Mouse (Mus musculus) cerebellum, adult 2 months (tissue): ENCODE data around the gene Tnfrsf4.

Experiments used
- CTCF ChIP-seq: fragments of 200-500 bp; IDR thresholded peaks from 2 replicates; pipeline ENCODE4 v1.5.1; 2011; ENCODE audit warnings: low read depth, mild to moderate bottlenecking, control low read depth, low read length, moderate library complexity, borderline replicate concordance; ENCODE audit not compliant: insufficient read depth
- POLR2A ChIP-seq: fragments of 200-500 bp; IDR thresholded peaks from 2 replicates; pipeline ENCODE4 v1.6.1; 2011; ENCODE audit warnings: low read length, control low read depth, borderline replicate concordance; ENCODE audit not compliant: insufficient read depth

DNA sequence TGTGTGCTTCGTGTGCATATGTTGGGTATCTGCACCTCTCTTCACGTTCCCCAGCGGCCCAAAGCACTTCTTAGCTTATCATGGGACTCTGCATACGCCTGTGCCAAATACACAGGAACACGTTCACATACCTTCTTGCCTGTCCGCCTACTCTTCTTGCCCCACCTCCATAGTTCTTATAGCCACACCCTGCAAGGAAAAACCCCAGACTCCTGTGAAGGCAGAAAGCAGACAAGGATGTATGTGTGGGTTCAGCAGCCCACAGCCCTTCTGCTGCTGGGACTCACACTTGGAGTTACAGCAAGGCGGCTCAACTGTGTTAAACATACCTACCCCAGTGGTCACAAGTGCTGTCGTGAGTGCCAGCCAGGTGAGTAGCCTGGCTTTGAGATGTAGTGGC, at the start of gene Tnfrsf4:
- no peak for TF ChIP-seq CTCF
- TF ChIP-seq POLR2A: no peak
